Mouse (Mus musculus) CH12.LX (cell line): ENCODE measurements around the gene 4931406P16Rik. TPM values are rescaled to one million over a fixed set of nuclear protein-coding genes. Genes with fewer than 3 reads are reported as not detected.

ENCODE experiments used
- DNase-seq: peaks from one replicate; pipeline ENCODE4 v3.0.0-alpha.2; 2013; ENCODE audit errors: extremely low read depth
- H3K27ac ChIP-seq: 2 replicates; pipeline ENCODE4 v1.5.1; 2012; ENCODE audit warnings: low read depth, mild to moderate bottlenecking, control low read depth, moderate library complexity; ENCODE audit not compliant: insufficient read depth
- H3K27me3 ChIP-seq: replicated peaks from 2 replicates; pipeline ENCODE3; 2012; ENCODE audit warnings: inconsistent platforms
- H3K36me3 ChIP-seq, 2 experiments: replicated peaks in 1 of 2; 2 replicates each; pipeline versions ENCODE3 to v1.6.1; 2012; ENCODE audit warnings: inconsistent platforms in 1 of 2, low read length in 1 of 2, mild to moderate bottlenecking in 1 of 2, mixed read lengths in 1 of 2, moderate library complexity in 1 of 2; ENCODE audit not compliant: control insufficient read depth in 1 of 2, insufficient read depth in 1 of 2
- H3K4me1 ChIP-seq, 2 experiments: 2 replicates each; pipeline ENCODE4 v1.6.1; 2012; ENCODE audit warnings: inconsistent platforms in 1 of 2, moderate library complexity in 1 of 2; ENCODE audit not compliant: insufficient read depth in 2 of 2, control insufficient read depth in 1 of 2
- H3K4me2 ChIP-seq: 2 replicates; pipeline ENCODE4 v1.6.1; 2012; ENCODE audit warnings: low read depth, mild to moderate bottlenecking, control low read depth; ENCODE audit not compliant: poor library complexity, insufficient read depth, severe bottlenecking
- H3K4me3 ChIP-seq, 3 experiments: fragments of 150-350 bp in 1 of 3; sonication (generic) in 1 of 3; replicated peaks in 1 of 3; 2 replicates each; pipeline versions ENCODE3 to v1.5.1; 2011 to 2012; ENCODE audit warnings: low read depth in 2 of 3, low read length in 2 of 3, mild to moderate bottlenecking in 2 of 3, moderate library complexity in 2 of 3, control low read depth in 1 of 3, improper control_type of control experiment in 1 of 3, inconsistent platforms in 1 of 3, mixed read lengths in 1 of 3; ENCODE audit not compliant: poor library complexity in 1 of 3
- H3K79me2 ChIP-seq: replicated peaks from 2 replicates; pipeline ENCODE4 v1.6.1; 2012; ENCODE audit warnings: mild to moderate bottlenecking, moderate library complexity; ENCODE audit not compliant: control insufficient read depth, poor library complexity, insufficient read depth, severe bottlenecking; ENCODE audit errors: extremely low read depth
- H3K9ac ChIP-seq: 2 replicates; pipeline ENCODE4 v1.6.1; 2012; ENCODE audit warnings: low read depth, mild to moderate bottlenecking, control low read depth, moderate library complexity; ENCODE audit not compliant: insufficient read depth
- H3K9me3 ChIP-seq: replicated peaks from 2 replicates; pipeline ENCODE3; 2012; ENCODE audit warnings: low read length, inconsistent platforms, mixed read lengths
- BHLHE40 ChIP-seq: IDR thresholded peaks from 2 replicates; pipeline ENCODE4 v1.6.1; 2011; ENCODE audit warnings: mild to moderate bottlenecking, low read depth, low read length, improper control_type of control experiment
- CTCF ChIP-seq, 2 experiments: IDR thresholded peaks in 1 of 2; conservative IDR thresholded peaks in 1 of 2; 2 replicates each; pipeline ENCODE4 v1.5.1; 2011 to 2012; ENCODE audit warnings: low read depth in 2 of 2, low read length in 2 of 2, improper control_type of control experiment in 1 of 2, inconsistent platforms in 1 of 2, mild to moderate bottlenecking in 1 of 2, moderate library complexity in 1 of 2
- ELF1 ChIP-seq: IDR thresholded peaks from 2 replicates; pipeline ENCODE4 v1.6.1; 2014; ENCODE audit warnings: low read depth, mild to moderate bottlenecking, inconsistent platforms, low read length, improper control_type of control experiment
- EP300 ChIP-seq: IDR thresholded peaks from 2 replicates; pipeline ENCODE4 v1.6.1; 2011; ENCODE audit warnings: low read length, improper control_type of control experiment
- IRF4 ChIP-seq: IDR thresholded peaks from 2 replicates; pipeline ENCODE4 v1.6.1; 2014; ENCODE audit warnings: low read depth, mild to moderate bottlenecking, inconsistent platforms, low read length, improper control_type of control experiment
- JUN ChIP-seq: IDR thresholded peaks from 2 replicates; pipeline ENCODE4 v1.6.1; 2011; ENCODE audit warnings: low read depth, mild to moderate bottlenecking, low read length, improper control_type of control experiment, moderate library complexity; ENCODE audit not compliant: insufficient read depth
- MAX ChIP-seq: IDR thresholded peaks from 2 replicates; pipeline ENCODE4 v1.6.1; 2011; ENCODE audit warnings: low read length, improper control_type of control experiment
- MYC ChIP-seq: IDR thresholded peaks from 2 replicates; pipeline ENCODE4 v1.6.1; 2011; ENCODE audit warnings: low read depth, mild to moderate bottlenecking, improper control_type of control experiment, low read length
- NELFE ChIP-seq: IDR thresholded peaks from 2 replicates; pipeline ENCODE4 v1.6.1; 2011; ENCODE audit warnings: low read depth, low read length, improper control_type of control experiment
- SMC3 ChIP-seq: IDR thresholded peaks from 2 replicates; pipeline ENCODE4 v1.6.1; 2011; ENCODE audit warnings: low read depth, low read length, improper control_type of control experiment
- TCF12 ChIP-seq: IDR thresholded peaks from 2 replicates; pipeline ENCODE4 v1.6.1; 2014; ENCODE audit warnings: low read depth, mild to moderate bottlenecking, inconsistent platforms, low read length, improper control_type of control experiment
- USF1 ChIP-seq: IDR thresholded peaks from 2 replicates; pipeline ENCODE4 v1.6.1; 2014; ENCODE audit warnings: low read depth, mild to moderate bottlenecking, inconsistent platforms, low read length, improper control_type of control experiment
- ZKSCAN1 ChIP-seq: IDR thresholded peaks from 2 replicates; pipeline ENCODE4 v1.6.1; 2012; ENCODE audit warnings: low read depth, inconsistent platforms, low read length, improper control_type of control experiment, borderline replicate concordance
- ZNF384 ChIP-seq: IDR thresholded peaks from 2 replicates; pipeline ENCODE4 v1.6.1; 2012; ENCODE audit warnings: low read depth, low read length, improper control_type of control experiment, inconsistent platforms
- dilution Hi-C: fragments of 300-500 bp; cut with MboI; formaldehyde crosslinking; loops from 2 replicates; pipeline ENCODE4 v1.14.3; 2020; ENCODE audit warnings: low sequenced_read_pairs; ENCODE audit not compliant: extremely low pct_unique_long_range_greater_than_20kb, extremely low pct_ligation_motif_present
- in situ Hi-C: fragments of 300-500 bp; cut with MboI; formaldehyde crosslinking; loops from 3 replicates; pipeline ENCODE4 v1.14.3; 2019; ENCODE audit warnings: low sequenced_read_pairs, low pct_ligation_motif_present, low pct_unique_long_range_greater_than_20kb, mixed read lengths
- polyA plus RNA-seq: library from polyadenylated mRNA; unstranded; fragments of >175 nt; gene quantifications from 2 replicates; pipeline ENCODE4 v1.2.1, GENCODE M21; 2012; ENCODE audit warnings: low read depth; ENCODE audit not compliant: insufficient read length
- total RNA-seq, 2 experiments: library from RNA; depleted of rRNA; stranded (reverse); fragments of 300-350 nt in 1 of 2; fragments of >200 nt in 1 of 2; gene quantifications; 2 replicates each; pipeline ENCODE4 v1.2.3; 2012 to 2014

Gene 4931406P16Rik
- total and polyA plus RNA-seq, 3 experiments, result 10.0 to 15.6 (median 11.7) TPM

DNA sequence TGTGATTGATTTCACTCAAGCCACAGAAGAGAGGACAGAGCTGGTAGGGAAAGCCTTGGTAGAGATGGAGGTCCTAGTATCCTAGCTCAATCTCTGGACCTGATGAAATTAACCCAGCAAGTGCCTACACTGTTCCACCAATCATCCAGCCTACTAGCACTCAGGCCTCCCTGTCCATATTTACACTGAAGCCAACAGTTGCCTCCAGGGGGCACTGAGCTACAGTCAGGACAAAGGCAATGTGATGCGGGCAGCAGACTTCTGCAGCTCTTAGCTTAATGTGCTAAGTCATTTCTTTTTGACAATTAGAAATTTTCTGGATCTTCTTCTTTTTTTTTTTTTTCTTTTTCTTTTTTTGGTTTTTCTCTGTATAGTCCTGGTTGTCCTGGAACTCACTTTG is 38.6 kb upstream of the 4931406P16Rik start:
- Histone ChIP-seq H3K4me3 (no peak overlapping the region), H3K27ac (no peak overlapping the region), H3K79me2 (peaks cover 8% of the 10 kb centered on the region), H3K27me3 (no peaks in the 10 kb centered on the region), H3K4me2 (no peak overlapping the region), H3K4me1 (peaks cover 10 to 22% of the 10 kb centered on the region in 2 experiments; a peak in 3 of 4 replicates), H3K36me3 (peaks cover 60 to 89% of the 10 kb centered on the region in 2 experiments), H3K9me3 (no peaks in the 10 kb centered on the region), H3K9ac (no peak overlapping the region)
- peak; percentile 46 for DNase-seq
- TF ChIP-seq CTCF (conservative IDR thresholded peaks at IDR 0.05 in 1 of 2, IDR thresholded peaks at IDR 0.05 in 1 of 2; ENCODE audit: low read depth in 2 of 2, low read length in 2 of 2) (peak in 1 of 2 experiments; percentile 52; a peak in 2 of 4 replicates), SMC3 (peak; percentile 41), ZKSCAN1 (no peak)
- dilution Hi-C loops, result no loop called here
- in situ Hi-C loops, result no loop called here

DNA sequence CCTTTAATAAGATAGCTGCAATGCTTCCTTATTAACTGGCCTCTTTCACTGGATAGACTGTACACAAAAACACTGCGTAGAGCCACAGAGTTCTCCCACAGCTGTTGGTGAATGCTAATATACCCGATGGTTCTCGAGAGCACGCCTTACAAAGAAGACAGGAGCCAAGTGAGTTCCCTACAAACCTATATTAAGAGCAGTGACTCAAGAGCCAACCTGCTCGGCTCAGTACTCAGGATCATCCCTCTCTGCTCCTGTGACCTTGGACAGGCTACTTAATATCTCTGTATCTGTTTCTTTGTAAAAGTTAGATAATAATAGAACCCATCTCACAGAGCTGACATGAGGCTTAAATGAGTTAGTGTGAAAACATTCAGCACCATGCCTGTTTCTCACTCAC is 36.8 kb upstream of the 4931406P16Rik start:
- H3K9me3 ChIP-seq, result no peaks in the 10 kb centered on the region
- no peak overlapping the region for H3K9ac ChIP-seq
- H3K27me3 ChIP-seq, result no peaks in the 10 kb centered on the region
- no peak for TF ChIP-seq CTCF (conservative IDR thresholded peaks at IDR 0.05 in 1 of 2, IDR thresholded peaks at IDR 0.05 in 1 of 2; ENCODE audit: low read depth in 2 of 2, low read length in 2 of 2)
- TF ChIP-seq MYC, result no peak
- TF ChIP-seq TCF12, result no peak
- in situ Hi-C loops (no loop called here), dilution Hi-C loops (no loop called here)
- no peak overlapping the region for H3K4me2 ChIP-seq
- H3K36me3 ChIP-seq, result peaks cover 65 to 91% of the 10 kb centered on the region in 2 experiments
- peaks cover 10 to 22% of the 10 kb centered on the region in 2 experiments; a peak in 3 of 4 replicates for H3K4me1 ChIP-seq
- H3K27ac ChIP-seq, result no peak overlapping the region
- no peak overlapping the region for H3K4me3 ChIP-seq
- H3K79me2 ChIP-seq, result peaks cover 5% of the 10 kb centered on the region; the same call in 1 of the 2 replicates
- DNase-seq, result no peak

GRCm38 (mm10) chr7:34348011-34348410 is 34.7 kb upstream of the 4931406P16Rik start:
- Histone ChIP-seq H3K4me1 (peaks cover 10 to 22% of the 10 kb centered on the region in 2 experiments; a peak in 3 of 4 replicates), H3K4me3 (no peak overlapping the region), H3K9ac (no peak overlapping the region), H3K27me3 (no peaks in the 10 kb centered on the region), H3K9me3 (no peaks in the 10 kb centered on the region), H3K79me2 (peaks cover 5% of the 10 kb centered on the region; the same call in 1 of the 2 replicates), H3K4me2 (no peak overlapping the region), H3K27ac (no peak overlapping the region)
- in situ Hi-C loops, result loop anchor here (10.0 kb wide), 1 partner anchor 93 kb away; the partner anchor contains the start of gene Gm6096
- DNase-seq, result no peak
- no peak for TF ChIP-seq USF1
- no peak for TF ChIP-seq ZKSCAN1
- TF ChIP-seq NELFE, result no peak
- TF ChIP-seq ZNF384, result no peak
- TF ChIP-seq MAX, result no peak
- no peak for TF ChIP-seq EP300
- no peak for TF ChIP-seq BHLHE40
- no peak for TF ChIP-seq ELF1
- TF ChIP-seq IRF4, result no peak
- TF ChIP-seq JUN, result no peak
- TF ChIP-seq TCF12, result no peak
- TF ChIP-seq, all 38 proteins: peak for 0
- peaks cover 72 to 94% of the 10 kb centered on the region in 2 experiments for H3K36me3 ChIP-seq
- dilution Hi-C loops, result no loop called here
